Mouse (Mus musculus): ENCODE results near the gene Tor2a.

The Tor2a gene

DNA sequence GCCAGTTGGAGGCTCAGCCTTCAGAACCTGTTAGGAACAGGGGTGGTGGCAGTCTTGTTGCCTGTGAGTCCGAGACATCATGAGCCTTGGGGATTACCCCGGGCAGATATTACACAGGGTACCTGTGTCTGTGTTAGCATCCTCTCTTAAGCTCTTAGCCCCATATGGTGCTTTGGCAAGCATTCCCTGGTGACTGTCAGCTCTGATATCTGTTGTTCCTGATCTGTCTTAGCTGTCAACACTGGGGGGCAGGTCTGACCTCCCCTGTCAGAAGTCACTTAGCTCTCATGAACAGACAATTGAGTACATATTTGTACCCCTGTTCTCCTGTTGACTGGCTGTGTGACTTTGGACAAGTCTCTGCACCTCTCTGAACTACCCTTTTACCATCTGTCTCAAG is 2.0 kb downstream of the Tor2a start:
- ATAC-seq (ENCODE audit: insufficient number of reproducible peaks, low FRiP score, low TSS enrichment), result no peak

DNA sequence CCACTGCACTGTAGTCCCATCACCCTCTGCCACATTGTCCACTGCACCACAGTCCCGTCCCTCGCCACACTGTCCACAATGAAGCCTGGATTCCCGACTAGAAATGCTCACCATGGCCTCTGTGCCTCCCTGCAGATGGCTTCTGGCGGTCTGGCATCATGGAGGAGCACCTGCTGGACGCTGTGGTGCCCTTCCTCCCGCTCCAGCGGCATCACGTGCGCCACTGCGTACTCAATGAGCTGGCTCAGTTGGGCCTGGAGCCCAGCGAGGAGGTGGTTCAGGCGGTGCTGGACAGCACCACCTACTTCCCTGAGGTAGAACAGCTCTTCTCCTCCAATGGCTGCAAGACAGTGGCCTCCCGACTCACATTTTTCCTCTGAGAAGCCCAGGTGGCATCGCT is 4.3 kb downstream of the Tor2a start:
- no peak for ATAC-seq (ENCODE audit: insufficient number of reproducible peaks, low FRiP score, low TSS enrichment)

DNA sequence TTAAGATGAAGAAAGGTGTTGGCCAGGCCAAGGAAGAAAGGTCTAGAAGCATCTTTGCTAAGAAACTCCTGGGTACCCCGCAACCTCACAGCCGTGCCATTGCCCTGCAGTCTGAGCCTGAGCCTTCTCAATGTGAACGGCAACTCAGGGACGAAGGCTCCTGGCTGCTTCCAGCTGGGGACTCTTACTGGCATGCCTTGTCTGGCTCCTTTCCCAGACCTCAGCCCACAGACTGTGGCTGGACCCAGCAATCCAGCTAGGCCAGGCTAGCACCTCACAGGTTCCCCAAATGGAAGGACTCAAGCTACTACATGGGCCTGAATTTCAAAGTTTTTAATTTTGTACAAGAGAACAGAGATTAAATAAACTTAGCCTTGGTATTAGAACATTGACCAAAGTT is 4.8 kb downstream of the Tor2a start:
- ATAC-seq (ENCODE audit: insufficient number of reproducible peaks, low FRiP score, low TSS enrichment), result no peak

DNA sequence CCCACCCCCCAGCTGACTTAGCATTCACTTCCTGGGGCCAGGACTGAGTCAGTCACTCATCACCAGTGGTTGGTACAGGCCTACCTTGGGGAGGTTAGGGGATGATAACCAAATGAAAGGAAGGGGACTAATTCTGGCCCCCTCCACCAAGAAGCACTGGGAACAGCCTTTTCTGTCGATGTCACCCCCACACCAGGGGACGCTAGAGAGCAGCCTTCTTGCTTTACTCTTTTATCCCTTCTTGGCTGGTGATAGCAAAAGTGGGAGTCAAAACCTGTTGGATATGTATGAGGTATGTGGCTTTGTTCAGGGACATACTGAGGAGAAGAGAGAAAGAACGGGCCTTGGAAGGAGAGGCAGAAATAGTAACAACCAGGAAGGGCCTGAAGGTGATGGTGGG is 6.3 kb downstream of the Tor2a start:
- no peak for ATAC-seq (ENCODE audit: insufficient number of reproducible peaks, low FRiP score, low TSS enrichment)

DNA sequence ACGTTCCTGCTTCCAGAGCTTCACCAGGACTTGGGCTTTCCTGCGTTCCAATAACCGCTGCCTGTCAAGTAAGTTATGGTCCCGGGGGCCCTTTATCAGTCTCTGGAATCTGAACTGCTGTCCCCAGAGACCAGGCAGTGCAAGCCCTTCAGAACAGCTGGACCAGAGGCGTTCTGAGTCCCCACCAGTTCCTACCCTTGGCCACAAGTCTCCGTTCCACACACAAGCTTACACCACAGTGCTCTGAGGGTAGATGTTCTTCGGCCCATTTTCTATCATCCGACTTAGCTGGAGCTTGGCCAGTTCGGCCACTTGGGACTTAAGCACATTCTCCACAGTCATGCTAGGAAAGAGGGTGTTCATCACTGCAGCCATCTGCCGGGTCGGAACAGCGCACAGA is 10.2 kb downstream of the Tor2a start:
- ATAC-seq (ENCODE audit: insufficient number of reproducible peaks, low FRiP score, low TSS enrichment), result no peak

DNA sequence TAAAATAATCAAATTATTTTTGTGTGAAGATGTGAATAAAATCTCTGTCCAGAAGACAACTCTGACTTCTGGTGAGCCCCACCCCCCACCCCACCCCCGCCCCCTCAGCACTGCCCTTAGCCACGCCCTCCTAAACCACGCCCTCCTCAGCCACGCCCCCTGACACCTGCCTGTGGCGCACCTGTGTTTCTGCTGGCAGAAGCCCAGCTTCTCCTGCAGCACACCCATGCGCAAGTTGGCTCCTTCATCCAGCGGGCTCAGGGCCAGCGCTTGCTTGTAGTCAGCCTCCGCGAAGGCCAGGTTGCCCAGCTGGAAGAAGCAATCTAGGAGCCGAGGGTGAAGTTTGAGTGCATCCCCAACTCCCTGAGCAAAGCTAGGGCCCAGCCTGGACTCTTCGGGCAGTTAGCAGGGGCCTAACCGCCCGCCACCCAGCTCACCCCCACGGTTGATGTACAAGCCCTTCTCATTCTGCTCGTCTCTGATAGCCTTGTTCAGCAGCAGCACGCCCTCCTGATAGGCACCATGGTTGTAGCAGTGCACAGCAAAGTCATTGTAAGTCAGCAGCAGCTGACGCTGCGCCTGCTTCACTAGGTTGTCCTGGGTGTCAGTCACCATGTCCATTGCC is 11.7 kb downstream of the Tor2a start:
- no peak for ATAC-seq (ENCODE audit: insufficient number of reproducible peaks, low FRiP score, low TSS enrichment)

DNA sequence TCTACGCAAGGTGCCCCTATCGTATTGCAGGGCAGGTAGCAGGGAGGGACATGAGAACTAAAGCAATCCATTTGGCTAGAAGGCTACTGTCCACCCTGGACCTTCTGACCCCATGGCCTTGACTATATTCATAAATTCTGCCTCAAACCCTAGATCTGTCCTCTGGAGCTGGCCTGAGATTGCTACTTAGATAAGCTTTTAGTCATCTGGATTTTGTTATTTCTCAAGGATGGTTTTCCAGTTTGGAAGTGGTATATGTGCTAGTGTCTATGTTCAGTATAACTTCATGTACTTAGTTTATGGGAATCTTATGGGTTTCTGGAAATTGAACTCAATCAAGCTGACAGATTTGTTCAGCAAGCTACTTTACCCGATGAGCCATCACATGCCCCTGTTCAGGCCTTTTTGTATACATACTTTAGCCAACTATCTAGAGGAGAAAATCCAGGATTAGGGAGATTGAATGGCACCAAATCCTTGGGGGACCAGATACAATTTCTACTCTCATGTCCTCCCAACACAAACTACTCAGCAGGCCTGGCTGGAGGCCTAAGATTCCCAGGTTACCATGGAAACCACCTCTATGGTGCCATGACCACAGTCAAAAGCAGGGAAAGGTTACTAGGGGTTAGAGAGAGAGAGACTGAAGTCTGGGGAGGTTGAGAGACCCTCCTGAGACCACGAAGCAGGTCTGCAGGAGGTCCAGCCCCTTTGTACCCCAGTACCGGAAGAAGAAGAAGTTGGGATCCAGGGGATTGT is 12.5 kb downstream of the Tor2a start:
- ATAC-seq (ENCODE audit: insufficient number of reproducible peaks, low FRiP score, low TSS enrichment), result no peak

DNA sequence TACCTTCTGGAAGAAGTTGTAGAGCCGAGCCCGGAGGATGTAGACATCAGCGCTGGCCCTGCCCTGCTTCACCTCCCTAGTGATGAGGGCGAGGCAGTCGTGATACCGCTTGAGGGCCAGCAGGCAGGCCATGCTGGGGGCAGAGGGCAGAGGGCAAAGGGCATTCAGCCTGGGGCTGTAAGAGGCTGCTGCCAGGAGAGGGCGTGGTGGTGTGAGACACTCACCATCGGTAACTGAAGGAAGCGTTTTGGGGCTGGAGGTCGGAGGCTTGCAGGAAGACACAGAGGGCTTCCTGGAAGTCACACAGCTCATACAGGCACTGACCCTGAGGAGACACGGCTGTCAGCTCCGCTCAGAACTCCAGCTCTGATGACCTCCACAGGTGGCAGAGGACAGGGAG is 14.9 kb downstream of the Tor2a start:
- no peak for ATAC-seq (ENCODE audit: insufficient number of reproducible peaks, low FRiP score, low TSS enrichment)

DNA sequence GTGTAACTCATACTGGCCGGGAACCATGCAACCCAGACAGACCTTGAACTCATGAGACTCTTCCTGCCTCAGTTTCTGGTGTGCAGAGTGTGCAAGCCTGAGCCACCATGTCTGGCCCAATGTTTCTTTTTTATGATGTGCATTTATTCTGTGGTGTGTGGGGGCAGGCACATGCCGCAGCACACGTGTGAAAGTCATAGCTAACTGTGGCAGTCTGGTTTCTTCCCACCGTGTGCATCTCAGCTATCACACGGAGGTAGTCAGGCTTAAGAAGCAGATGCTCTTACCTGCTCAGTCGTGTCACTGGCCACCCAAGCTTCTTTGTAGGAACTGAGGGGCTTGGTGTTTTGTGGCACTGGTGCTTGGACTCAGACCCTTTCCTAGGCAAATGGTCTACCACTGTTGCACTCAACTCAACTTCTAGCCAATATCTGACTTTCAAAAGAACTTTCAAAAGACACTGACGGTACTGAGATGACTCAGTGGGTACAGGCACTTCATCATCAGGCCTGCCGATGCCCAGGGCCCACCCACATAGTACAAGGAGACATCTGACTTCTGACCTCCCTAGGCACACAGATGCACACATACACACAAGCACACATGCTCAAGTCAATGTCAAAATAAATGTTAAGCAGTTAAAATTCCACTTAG is 15.7 kb downstream of the Tor2a start:
- no peak for ATAC-seq (ENCODE audit: insufficient number of reproducible peaks, low FRiP score, low TSS enrichment)

DNA sequence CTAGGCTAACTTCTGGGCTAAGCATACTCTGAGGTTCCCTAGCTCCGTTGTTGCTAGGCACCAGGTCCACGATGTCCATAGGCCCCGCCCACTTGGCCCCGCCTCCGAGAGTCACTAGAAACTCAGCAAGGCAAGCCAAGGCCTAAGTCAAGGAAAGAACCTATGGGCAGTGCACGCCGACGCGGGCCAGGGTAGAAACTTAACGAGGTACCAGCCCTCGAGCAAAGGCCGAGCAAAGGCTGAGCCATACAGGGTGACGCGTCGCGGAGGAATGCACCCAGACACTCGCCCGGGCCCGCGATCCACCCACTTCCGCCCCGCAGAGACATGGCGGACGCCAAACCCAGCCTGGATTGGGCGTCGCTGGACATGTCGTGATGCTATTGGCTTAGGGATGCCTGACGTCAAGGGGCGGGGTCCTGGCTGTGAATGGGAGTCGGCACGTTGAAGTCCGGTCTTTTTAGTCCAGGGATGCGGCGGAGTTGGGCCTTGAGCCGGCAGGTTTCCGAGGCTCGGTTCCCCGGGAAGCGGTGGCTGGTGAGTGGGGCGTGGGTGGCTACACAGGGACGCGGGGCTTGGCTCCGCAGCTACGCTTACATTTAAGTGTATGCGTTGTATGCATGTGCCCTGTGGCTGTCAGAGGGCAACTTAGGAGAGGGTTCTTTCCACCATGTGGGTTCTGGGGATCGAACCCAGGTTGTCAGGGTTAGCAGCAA is 18.5 kb downstream of the Tor2a start, which contains the start of the genes Ttc16 and Ptrh1:
Gene Ttc16 (minus strand): TSS at position 275 of the 716 bp plus-strand sequence.
Gene Ptrh1 (plus strand): TSS at position 428 of the 716 bp plus-strand sequence.
- ATAC-seq (ENCODE audit: insufficient number of reproducible peaks, low FRiP score, low TSS enrichment), result peak; percentile 87

DNA sequence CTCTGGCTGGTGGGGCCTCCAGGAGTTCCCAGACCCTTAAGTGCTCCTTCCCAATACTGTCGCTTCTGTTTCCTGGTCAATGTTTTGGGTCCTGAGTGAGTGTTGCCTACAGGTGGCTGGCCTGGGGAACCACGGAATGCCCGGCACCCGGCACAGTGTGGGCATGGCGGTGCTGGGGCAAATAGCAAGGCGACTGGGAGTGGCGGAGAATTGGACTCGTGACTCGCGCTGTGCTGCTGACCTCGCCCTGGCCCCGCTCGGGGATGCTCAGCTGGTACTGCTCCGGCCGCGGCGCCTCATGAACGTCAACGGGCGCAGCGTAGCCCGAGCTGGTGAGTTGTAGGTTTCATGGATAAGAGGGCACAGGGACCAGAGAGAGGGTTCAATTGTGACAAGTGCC is 19.2 kb downstream of the Tor2a start:
- ATAC-seq (ENCODE audit: insufficient number of reproducible peaks, low FRiP score, low TSS enrichment), result no peak

DNA sequence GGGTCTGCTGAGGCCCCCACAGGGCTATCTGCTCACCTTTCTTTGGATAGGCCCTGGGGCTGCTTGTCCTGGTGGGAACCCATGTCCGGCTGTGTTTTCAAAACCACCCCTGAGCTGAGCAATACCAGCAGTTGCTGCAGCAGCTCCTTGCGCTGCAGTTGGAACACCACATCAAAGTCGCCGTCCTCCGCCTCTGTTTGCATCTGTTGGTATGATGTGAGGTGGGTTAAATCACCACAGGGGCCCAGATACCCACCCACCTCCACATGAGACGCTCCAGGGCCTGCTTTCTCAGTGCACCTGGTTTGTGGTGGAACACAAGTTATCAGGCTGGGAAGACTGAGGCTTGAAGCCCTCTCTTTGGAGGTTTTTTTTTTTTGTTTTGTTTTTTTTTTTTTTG is 21.0 kb downstream of the Tor2a start:
- ATAC-seq (ENCODE audit: insufficient number of reproducible peaks, low FRiP score, low TSS enrichment), result no peak

DNA sequence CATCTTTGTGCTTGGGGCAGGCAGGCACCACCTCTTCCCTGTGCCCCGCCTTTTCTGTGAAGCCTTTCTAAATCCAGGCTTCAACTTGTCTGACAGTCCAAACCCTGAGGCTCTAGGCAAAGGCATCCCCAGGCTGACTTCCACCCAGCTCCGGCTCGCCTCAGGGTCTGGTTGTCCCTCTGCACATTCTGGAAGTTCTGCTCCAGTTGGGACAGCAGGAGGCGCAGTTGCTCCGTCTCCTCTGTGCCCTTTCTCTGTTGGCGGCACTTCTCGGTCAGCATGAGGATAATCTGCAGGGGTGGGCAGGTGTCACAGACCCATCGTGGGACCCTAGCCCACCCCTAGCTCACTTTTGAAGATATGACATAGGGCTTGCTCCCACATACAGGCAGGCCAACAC is 22.1 kb downstream of the Tor2a start:
- ATAC-seq (ENCODE audit: insufficient number of reproducible peaks, low FRiP score, low TSS enrichment), result no peak

DNA sequence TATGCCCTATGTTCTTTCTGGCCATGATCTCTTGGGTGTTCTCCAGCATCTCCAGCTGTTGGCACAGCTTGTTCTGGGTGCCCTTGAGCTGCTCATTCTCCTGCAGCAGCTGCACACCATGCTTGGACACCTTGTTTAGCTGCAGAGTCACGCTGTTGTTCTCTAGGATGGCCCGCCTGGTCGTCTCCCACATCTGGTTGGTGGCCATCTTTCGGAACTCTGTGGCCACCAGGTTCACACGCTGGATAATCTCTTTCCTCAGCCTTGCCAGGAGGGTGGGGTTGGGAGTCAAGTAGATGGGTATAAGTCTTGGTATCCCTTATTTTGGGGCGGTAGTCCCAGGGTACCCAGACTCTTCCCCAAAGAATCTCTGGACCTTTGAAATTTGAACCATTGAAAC is 22.7 kb downstream of the Tor2a start:
- no peak for ATAC-seq (ENCODE audit: insufficient number of reproducible peaks, low FRiP score, low TSS enrichment)

DNA sequence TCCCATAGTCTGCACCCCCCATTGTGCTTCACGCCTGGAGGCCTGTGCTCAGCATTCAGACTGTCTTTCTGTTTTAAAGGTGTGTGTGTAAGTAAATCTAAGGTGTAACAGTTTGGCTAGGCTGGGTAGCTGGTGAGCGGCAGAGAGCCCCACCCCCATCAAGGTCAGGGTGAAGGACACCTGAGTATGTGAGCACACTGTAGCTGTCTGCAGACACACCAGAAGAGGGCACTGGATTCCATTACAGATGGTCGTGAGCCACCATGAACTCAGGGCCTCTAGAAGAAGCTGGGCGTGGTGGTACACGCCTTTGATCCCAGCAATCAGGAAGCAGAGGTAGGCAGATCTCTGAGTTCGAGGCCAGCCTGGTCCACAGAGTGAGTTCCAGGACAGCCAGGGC is 24.7 kb downstream of the Tor2a start:
- no peak for ATAC-seq (ENCODE audit: insufficient number of reproducible peaks, low FRiP score, low TSS enrichment)

DNA sequence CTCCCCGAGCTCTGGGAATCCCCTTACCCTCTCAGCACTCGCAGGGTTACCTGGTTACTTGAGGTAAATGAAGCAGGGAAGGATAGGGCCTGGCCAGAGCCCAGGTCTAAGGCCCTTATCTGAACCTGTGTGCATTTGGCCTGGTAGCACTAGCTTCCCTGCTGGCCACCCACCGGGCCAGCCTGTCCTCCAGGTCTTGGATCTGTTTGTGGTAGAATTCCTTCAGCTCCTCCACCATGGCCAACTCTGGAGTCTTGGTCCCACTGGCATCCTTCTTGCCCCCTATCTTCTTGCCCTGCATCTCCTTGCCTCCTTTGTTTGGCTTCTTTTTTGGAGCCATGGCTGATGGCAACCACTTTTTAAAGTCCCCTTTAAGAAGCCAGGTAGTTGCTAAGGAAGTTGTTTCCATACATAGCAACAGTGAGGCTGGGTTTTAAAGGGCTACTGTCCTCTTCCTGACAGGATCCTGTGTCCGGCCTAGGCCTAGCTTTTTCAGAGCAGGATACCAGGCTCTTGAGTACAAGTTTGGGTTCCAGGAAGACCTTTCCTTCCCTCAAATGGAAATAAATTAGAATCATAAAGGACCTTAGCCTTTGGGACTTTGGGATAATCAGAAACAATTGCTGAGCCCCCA is 27.1 kb downstream of the Tor2a start, which contains the start of gene Cfap157:
Gene Cfap157 (minus strand): TSS at position 381 of the 634 bp plus-strand sequence.
- no peak for ATAC-seq (ENCODE audit: insufficient number of reproducible peaks, low FRiP score, low TSS enrichment)

DNA sequence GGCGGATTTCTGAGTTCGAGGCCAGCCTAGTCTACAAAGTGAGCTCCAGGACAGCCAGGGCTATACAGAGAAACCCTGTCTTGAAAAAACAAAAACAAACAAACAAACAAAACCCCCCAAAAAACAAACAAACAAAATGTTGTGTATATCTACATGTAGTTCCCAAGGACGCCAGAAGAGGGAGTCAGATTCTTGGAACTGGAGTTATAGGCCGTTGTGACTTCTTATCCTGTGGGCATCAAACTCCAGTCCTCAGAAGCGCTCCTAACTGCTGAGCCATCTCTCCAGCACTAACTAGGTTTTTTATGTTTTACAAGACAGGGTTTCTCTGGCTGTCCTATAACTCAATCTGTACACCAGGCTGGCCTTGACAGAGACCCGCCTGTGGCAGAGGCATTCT is 30.1 kb downstream of the Tor2a start:
- no peak for ATAC-seq (ENCODE audit: insufficient number of reproducible peaks, low FRiP score, low TSS enrichment)

DNA sequence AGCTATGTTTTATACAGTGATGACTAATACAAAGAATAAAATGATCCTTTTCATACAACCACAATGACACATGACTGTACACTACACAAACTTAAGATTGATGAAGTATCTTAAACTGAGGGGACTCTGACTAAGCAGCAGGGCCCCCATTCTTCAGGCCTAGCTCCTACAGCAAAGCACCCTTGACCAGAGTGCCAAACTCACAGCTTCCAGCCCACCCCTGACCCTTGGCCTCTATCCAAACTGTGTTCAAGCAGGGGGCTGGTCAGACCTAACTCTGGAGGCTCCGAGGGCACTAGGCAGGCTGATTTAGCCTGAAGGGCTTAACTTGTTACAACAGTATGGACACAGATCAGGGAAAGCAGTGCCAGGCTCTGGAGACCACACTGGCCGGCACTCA is 31.5 kb downstream of the Tor2a start:
- ATAC-seq (ENCODE audit: insufficient number of reproducible peaks, low FRiP score, low TSS enrichment), result no peak

DNA sequence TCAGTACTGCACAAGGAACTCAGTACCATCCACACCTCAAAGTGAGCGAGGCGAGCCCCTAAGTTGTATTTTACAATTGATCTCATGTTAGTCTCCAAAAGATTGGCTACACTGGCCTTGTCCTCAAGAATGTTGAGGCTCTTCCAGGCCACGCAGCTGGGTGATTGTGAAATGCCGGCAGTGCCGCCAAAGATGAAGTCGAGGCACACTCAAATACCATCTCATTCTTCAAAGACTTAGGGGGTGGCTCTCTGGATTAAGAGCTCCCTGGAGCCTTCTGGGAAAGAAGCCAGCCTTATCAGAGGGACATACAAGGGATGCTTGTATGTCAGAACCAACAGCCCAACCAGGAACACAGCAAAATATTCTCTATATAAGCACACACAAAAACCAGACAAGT is 34.3 kb downstream of the Tor2a start:
- no peak for ATAC-seq (ENCODE audit: insufficient number of reproducible peaks, low FRiP score, low TSS enrichment)

DNA sequence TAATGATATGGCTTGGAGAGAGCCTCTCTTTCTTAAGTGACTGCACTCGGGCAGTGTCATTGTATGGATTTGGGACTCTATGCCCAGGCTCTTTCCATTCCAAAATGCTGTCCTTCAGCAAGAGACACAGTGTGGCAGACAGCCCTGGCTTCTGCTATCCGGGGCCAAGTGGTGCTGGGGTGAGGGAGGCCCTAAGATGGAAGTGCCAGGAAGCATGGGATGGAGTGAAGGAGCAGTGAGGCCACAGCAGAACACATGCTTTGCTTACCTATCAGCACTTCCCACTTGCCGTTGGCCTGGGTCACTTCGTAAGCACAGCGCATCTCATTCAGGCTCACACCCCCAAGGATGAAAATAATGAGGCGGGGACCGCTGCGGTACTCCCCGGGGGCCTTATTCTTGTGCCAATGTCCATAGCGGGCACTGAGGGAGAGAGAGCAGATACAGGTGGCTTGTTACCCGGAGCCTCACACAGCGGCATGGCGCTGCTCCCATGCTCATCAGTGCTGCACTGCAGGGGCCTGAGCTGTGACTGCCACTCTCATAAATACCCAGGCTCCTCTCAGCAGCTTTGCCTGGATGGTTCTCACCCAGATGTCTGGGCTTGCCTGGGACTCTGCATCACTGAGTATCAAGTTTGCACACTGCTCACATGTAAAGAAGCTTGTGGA is 38.8 kb downstream of the Tor2a start:
- ATAC-seq (ENCODE audit: insufficient number of reproducible peaks, low FRiP score, low TSS enrichment), result no peak

Data from cerebellum, adult (tissue).